Mouse (Mus musculus) liver, embryonic 13.5 days (tissue): ENCODE measurements around the gene Catsper1. TPM values are rescaled to one million over a fixed set of nuclear protein-coding genes. Genes with fewer than 3 reads are reported as not detected.

Experiments used
- ATAC-seq: fragments of 200-750 bp; cut with Nextera tagmentation; 2 replicates; pipeline ENCODE4 v1.8.0; 2017; ENCODE audit warnings: low read depth, mild to moderate bottlenecking, moderate number of reproducible peaks, moderate library complexity
- DNase-seq: peaks from one replicate; pipeline ENCODE4 v3.0.0; 2022
- H3K27ac ChIP-seq: fragments of 300-500 bp; sonication (generic); 2 replicates; pipeline ENCODE4 v1.5.1; 2015; ENCODE audit warnings: moderate library complexity, mild to moderate bottlenecking, inconsistent platforms
- H3K27me3 ChIP-seq: fragments of 300-500 bp; sonication (generic); 2 replicates; pipeline ENCODE4 v1.6.1; 2015; ENCODE audit warnings: mild to moderate bottlenecking, inconsistent platforms
- H3K36me3 ChIP-seq: fragments of 300-500 bp; sonication (generic); 2 replicates; pipeline ENCODE4 v1.6.1; 2015; ENCODE audit warnings: mild to moderate bottlenecking, inconsistent platforms
- H3K4me1 ChIP-seq: fragments of 300-500 bp; sonication (generic); replicated peaks from 2 replicates; pipeline ENCODE4 v1.6.1; 2015; ENCODE audit warnings: inconsistent platforms
- H3K4me2 ChIP-seq: fragments of 300-500 bp; sonication (generic); 2 replicates; pipeline ENCODE4 v1.6.1; 2015; ENCODE audit warnings: inconsistent platforms, mild to moderate bottlenecking, moderate library complexity
- H3K4me3 ChIP-seq: fragments of 300-500 bp; sonication (generic); replicated peaks from 2 replicates; pipeline ENCODE4 v1.5.1; 2015; ENCODE audit warnings: mild to moderate bottlenecking, inconsistent platforms
- H3K9ac ChIP-seq: fragments of 300-500 bp; sonication (generic); 2 replicates; pipeline ENCODE4 v1.6.1; 2015; ENCODE audit warnings: mild to moderate bottlenecking, inconsistent platforms
- H3K9me3 ChIP-seq: fragments of 300-500 bp; sonication (generic); replicated peaks from 2 replicates; pipeline ENCODE4 v1.6.1; 2016; ENCODE audit warnings: inconsistent platforms
- WGBS: fragments of 180-500 bp; shearing (Covaris S2); methylation state at CpG from one replicate; pipeline ENCODE4 v1.1.7; 2015; ENCODE audit not compliant: insufficient replicate concordance; 5-methylcytosine and 5-hydroxymethylcytosine counted together
- polyA plus RNA-seq: library from polyadenylated mRNA; unstranded; fragments of >200 nt; fragmentation: Nextera tagmentation; extraction: Ambion mirVana; gene quantifications from 2 replicates; pipeline ENCODE4 v1.2.1, GENCODE M21; 2015

The Catsper1 gene
- polyA plus RNA-seq: not detected in 2 replicates

DNA sequence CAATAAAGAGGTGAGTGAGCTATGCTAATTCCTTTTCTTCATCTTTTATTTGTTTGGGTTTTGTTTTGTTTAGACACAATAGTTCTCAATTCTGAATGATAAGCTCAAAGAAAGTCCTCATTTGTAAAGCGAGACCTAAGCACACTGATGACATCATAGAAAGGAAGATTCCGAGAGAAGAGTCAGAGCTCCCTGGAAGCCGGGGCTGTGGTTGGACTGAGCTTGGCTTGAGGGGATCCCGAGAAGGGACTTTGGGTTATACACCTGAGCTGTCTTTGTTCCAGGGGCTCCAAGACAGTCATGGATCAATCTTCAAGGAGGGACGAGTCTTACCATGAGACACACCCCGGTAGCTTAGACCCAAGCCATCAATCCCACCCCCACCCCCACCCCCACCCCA is at the start of gene Catsper1:
TSS of gene Catsper1 (plus strand) at position 301 of the 400 bp plus-strand sequence.
- Histone ChIP-seq H3K27ac (no peak within 1 kb of the TSS), H3K4me2 (no peak within 1 kb of the TSS), H3K27me3 (no peaks in the 10 kb centered on the region), H3K9ac (no peak within 1 kb of the TSS), H3K36me3 (no peaks in the 10 kb centered on the region), H3K4me1 (no peaks in the 10 kb centered on the region), H3K9me3 (no peaks in the 10 kb centered on the region), H3K4me3 (no peak within 1 kb of the TSS)
- ATAC-seq (no peak), DNase-seq (no peak)
- WGBS: 69% methylated on average over 6 of the region's 6 CpGs

DNA sequence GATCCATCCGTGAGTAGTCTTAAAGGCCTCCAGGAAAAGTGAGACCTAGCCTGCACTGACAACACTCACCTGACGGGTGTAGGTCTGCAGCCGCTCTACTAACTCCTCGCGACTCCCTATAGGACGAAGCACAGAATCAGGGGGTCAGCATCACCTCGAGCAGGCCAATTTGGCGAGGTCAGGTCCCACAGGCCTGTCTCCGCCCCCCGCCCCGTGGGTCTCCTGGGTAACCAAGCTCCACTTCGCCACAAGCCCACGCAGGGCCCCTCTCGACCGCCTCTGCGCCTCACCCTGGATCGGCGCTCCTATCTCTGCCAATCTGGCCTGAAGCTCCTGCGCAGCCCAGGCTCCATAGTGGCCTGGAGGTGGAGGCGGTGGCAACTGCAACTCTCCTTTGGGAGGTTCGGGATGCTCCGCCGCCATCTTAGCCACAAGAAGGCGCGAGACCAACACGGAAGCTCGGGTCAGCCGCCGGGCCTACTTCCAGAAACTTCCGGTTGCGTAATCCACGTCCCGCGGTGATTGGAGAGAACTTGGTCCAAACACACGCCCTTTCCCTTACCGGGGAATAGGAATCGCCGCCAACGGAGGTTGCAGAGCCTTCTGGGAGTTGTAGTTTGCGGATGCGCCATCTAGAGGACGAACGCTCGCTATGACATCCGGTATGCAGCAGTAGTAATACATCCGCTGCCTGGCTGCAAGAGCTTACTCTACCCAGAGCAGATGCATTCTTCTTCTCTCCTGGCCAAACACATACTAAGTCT is 40.4 kb upstream of the Catsper1 start, which contains the start of gene Sf3b2:
TSS of gene Sf3b2 (minus strand) at position 484 of the 764 bp plus-strand sequence.
- H3K9ac ChIP-seq: peak within 1 kb of the TSS; percentile 86
- under 1% methylated on average over 46 of the region's 46 CpGs for WGBS
- no peaks in the 10 kb centered on the region for H3K9me3 ChIP-seq
- peak; percentile 94 for ATAC-seq
- H3K36me3 ChIP-seq: peaks cover 40% of the 10 kb centered on the region
- H3K27ac ChIP-seq: peak within 1 kb of the TSS; percentile 79
- H3K4me3 ChIP-seq: peak within 1 kb of the TSS; percentile 85
- peak within 1 kb of the TSS; percentile 89 for H3K4me2 ChIP-seq
- DNase-seq: peak; percentile 97
- peaks cover 39% of the 10 kb centered on the region for H3K4me1 ChIP-seq
- peaks cover 24% of the 10 kb centered on the region for H3K27me3 ChIP-seq

DNA sequence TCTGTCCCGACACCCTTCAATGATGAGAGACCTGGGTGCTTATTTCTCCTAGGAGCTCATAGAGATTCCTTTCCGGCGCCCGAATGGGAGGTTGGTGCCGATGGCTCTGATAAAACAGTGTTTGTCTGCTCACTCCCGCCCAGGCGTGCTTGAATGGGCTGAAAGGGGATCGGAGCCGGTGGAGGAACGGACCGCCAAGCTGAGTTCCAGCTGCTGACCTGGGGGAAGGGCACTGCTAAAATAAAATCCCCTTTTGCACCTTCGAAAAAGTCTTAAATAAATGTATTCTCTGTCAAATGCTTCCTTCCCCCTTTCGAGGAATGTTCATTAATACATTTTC is 39.8 kb upstream of the Catsper1 start:
- DNase-seq (no peak), ATAC-seq (peak; percentile 59)
- WGBS: 3% methylated on average over 13 of the region's 13 CpGs
- Histone ChIP-seq H3K27me3 (peaks cover 24% of the 10 kb centered on the region), H3K4me3 (peak overlapping the region; percentile 85), H3K36me3 (peaks cover 34% of the 10 kb centered on the region), H3K4me1 (peaks cover 39% of the 10 kb centered on the region), H3K4me2 (peak overlapping the region; percentile 75), H3K9me3 (no peaks in the 10 kb centered on the region), H3K27ac (peak overlapping the region; percentile 78), H3K9ac (peak overlapping the region; percentile 75)

DNA sequence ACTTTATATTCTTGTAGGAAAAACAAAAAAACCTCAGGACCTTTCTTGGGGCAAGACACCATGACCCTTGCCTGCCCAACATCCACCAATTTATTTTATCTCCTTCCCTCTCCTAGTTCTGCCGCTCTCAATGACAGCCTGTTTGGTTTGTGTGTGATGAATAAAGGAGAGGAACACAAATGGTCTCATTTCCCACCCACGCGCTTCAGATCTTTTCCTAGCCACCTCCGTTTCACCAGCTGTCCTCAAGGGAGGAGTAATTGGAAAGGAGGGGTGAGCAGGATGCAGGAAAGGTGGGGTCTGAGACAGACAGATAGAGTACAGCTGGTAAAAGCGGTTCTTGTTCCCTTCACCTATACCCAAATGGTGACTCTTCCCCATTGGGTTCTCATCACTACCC is 38.9 kb upstream of the Catsper1 start:
- Histone ChIP-seq H3K4me1 (peaks cover 39% of the 10 kb centered on the region), H3K36me3 (peaks cover 25% of the 10 kb centered on the region), H3K9ac (0 out of 2 replicates have a peak overlapping the region, but pooled peaks have one; percentile 75), H3K27me3 (peaks cover 24% of the 10 kb centered on the region), H3K4me3 (no peak overlapping the region), H3K4me2 (peak overlapping the region; percentile 75), H3K9me3 (no peaks in the 10 kb centered on the region), H3K27ac (no peak overlapping the region)
- 66% methylated on average over 5 of the region's 5 CpGs for WGBS
- ATAC-seq (no peak), DNase-seq (no peak)

DNA sequence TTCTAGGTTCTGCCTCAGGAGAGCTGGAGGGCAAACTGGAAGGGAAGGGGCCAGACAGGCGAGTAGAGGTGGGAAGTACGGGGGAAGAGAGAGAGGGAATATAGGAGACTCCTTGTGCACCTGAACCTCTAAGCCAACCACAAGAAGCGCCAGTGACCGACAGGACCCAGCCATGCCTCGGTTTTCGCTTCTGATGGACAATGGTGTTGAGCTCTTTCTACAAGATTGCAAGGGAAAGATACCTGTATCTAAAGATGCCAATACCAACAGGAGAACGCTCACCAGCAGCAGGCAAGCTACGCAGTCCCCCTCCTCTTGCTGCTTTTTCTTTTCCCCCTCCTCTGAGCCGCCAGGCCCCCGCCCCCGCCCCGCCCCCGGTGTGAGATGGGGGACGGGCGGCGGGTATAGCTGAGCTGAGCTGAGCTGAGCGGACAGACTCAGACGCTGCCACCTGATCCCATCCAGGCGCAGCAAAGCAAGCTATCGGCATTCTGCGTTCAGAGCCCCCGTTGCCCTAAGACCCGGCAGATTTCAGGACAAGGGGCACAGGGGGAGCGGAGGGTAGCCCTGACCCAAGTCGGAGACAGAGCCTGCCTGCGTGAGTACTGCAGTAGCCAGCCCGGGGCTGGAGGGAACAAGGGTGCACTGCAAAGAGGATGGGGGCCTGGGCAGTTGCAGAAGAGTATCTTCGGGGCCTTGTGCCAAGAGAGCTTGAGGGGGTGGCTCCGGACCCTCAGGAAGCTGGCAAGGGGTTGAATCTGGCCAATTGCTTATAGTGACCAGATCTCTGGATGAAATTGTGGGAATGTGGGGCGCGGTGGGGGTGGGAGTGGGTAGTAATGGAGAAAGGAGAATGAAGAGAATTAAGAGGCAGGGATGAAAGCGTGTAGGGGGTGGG is 37.4 kb upstream of the Catsper1 start, which contains the start of gene Gal3st3:
TSS of gene Gal3st3 (plus strand) at position 429 of the 898 bp plus-strand sequence.
- ATAC-seq (no peak), DNase-seq (no peak)
- Histone ChIP-seq H3K4me1 (peaks cover 34% of the 10 kb centered on the region), H3K4me3 (peak within 1 kb of the TSS; percentile 22; the same call in 1 of the 2 replicates), H3K27me3 (peaks cover 24% of the 10 kb centered on the region), H3K9ac (0 out of 2 replicates have a peak within 1 kb of the TSS, but pooled peaks have one; percentile 27), H3K4me2 (peak within 1 kb of the TSS; percentile 53), H3K36me3 (peaks cover 10% of the 10 kb centered on the region; the same call in 1 of the 2 replicates), H3K27ac (no peak within 1 kb of the TSS), H3K9me3 (no peaks in the 10 kb centered on the region)
- WGBS: 21% methylated on average over 32 of the region's 32 CpGs

DNA sequence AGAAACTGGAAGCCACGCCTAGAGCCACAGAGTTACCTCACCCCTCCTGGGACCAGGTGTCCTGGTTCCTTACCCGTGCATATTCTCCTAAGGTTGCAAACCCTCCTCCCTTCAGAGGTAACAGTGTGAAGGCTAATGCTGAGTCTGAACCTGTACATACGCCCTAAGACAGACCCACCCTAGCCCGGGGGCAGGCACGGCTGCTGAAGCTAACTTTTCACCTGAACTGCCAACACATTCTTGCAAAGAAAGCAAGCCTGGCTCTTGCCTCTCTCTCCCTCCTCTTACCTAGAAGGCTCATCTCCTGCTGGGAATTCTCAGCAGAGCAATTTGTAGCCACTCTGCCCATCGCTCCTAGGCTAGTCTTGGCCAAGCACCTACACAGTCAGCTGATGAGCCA is 35.0 kb upstream of the Catsper1 start:
- Histone ChIP-seq H3K4me3 (no peak overlapping the region), H3K36me3 (no peaks in the 10 kb centered on the region), H3K4me2 (no peak overlapping the region), H3K27ac (no peak overlapping the region), H3K9me3 (no peaks in the 10 kb centered on the region), H3K9ac (no peak overlapping the region), H3K4me1 (peaks cover 21% of the 10 kb centered on the region), H3K27me3 (peaks cover 24% of the 10 kb centered on the region)
- ATAC-seq (no peak), DNase-seq (no peak)
- whole genome bisulfite sequencing: 59% methylated on average over 6 of the region's 6 CpGs

DNA sequence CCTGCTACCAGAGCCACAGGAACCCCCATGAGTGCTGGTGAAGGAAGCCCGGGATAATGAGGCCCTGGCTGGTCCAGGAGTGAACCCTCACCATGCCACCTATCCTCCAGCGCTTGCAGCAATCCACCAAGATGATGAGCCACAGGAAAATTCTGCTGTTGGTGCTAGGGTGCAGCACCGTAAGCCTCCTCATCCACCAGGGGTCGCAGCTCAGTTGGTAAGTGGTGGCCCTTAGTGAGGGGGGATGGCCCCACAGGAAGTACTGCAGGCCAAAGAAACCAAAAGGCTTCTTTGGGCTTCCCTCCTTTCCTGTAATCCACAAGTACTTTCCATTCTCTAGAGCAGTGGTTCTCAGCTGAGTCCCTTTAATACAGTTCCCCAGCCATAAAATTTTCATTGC is 33.1 kb upstream of the Catsper1 start:
- H3K9ac ChIP-seq: no peak overlapping the region
- peaks cover 12% of the 10 kb centered on the region for H3K4me1 ChIP-seq
- no peak for ATAC-seq
- H3K4me2 ChIP-seq: no peak overlapping the region
- no peaks in the 10 kb centered on the region for H3K9me3 ChIP-seq
- peak; percentile 20 for DNase-seq
- H3K27me3 ChIP-seq: peaks cover 36% of the 10 kb centered on the region
- no peaks in the 10 kb centered on the region for H3K36me3 ChIP-seq
- H3K4me3 ChIP-seq: no peak overlapping the region
- H3K27ac ChIP-seq: no peak overlapping the region
- 13% methylated on average over 4 of the region's 4 CpGs for WGBS

DNA sequence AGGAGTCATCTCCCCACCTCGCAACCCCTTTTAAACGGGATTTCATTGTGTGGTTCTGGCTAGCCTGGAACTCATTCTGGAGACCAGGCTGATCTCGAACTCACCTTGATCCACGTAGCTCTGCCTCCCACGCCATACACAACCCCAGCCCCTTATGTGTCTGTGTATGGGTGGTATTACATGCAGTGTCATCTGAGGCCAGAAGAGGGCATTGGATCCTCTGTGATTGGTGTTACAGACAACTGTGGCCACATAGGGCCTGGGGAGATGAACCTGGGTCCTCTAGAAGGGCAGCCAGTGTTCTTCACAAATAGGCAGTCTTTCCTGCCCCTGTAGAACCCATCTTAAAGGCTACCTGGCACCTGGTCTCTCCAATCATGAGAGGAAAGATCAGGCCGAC is 29.3 kb upstream of the Catsper1 start:
- H3K36me3 ChIP-seq: no peaks in the 10 kb centered on the region
- DNase-seq (no peak), ATAC-seq (no peak)
- no peak overlapping the region for H3K4me3 ChIP-seq
- H3K9ac ChIP-seq: no peak overlapping the region
- peaks cover 9% of the 10 kb centered on the region for H3K4me1 ChIP-seq
- no peak overlapping the region for H3K4me2 ChIP-seq
- WGBS: 60% methylated on average over 6 of the region's 6 CpGs
- no peaks in the 10 kb centered on the region for H3K9me3 ChIP-seq
- H3K27ac ChIP-seq: no peak overlapping the region
- peaks cover 26% of the 10 kb centered on the region for H3K27me3 ChIP-seq

DNA sequence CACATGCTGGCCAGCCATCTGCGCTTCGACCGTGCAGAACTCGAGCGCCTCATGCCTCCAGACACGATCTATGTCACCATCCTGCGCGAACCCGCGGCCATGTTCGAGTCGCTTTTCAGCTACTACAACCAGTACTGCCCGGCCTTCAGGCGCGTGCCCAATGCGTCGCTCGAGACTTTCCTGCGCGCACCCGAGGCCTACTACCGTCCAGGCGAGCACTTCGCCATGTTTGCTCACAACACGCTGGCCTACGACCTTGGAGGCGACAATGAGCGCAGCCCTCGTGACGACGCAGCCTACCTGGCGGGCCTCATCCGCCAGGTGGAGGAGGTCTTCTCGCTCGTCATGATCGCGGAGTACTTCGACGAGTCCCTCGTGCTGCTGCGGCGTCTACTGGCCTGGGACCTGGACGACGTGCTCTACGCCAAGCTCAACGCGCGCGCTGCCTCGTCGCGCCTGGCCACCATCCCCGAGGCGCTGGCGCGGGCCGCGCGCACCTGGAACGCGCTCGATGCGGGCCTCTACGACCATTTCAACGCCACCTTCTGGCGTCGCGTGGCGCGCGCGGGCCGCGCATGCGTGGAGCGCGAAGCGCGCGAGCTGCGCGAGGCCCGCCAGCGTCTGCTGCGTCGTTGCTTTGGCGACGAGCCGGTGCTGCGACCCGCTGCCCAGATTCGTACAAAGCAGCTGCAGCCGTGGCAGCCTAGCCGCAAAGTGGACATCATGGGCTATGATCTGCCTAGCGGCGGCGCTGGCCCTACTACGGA is 28.4 kb upstream of the Catsper1 start:
- H3K4me2 ChIP-seq: peak overlapping the region; percentile 55
- no peak overlapping the region for H3K9ac ChIP-seq
- peaks cover 26% of the 10 kb centered on the region for H3K27me3 ChIP-seq
- no peaks in the 10 kb centered on the region for H3K9me3 ChIP-seq
- H3K36me3 ChIP-seq: no peaks in the 10 kb centered on the region
- no peak for DNase-seq
- 0 out of 2 replicates have a peak, but pooled peaks have one; percentile 23 for ATAC-seq
- WGBS: 32% methylated on average over 98 of the region's 98 CpGs
- H3K4me1 ChIP-seq: peaks cover 9% of the 10 kb centered on the region
- H3K4me3 ChIP-seq: peak overlapping the region; percentile 32
- H3K27ac ChIP-seq: no peak overlapping the region

DNA sequence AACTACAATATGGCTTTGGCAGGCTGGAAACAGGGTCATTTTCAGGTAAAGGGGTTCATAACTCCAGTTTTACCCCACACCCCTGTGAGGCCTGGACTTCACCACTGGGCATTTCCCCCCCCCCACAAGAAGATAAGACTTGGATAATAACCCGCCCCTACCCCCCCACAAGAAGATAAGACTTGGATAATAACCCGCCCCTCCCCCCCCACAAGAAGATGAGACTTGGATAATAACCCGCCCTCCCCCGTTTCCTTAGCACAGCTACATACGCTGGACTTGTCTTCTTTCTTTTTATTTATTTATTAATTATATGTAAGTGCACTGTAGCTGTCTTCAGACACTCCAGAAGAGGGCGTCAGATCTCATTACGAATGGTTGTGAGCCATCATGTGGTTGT is 26.5 kb upstream of the Catsper1 start:
- H3K9me3 ChIP-seq: no peaks in the 10 kb centered on the region
- no peak overlapping the region for H3K4me2 ChIP-seq
- H3K4me3 ChIP-seq: no peak overlapping the region
- WGBS: 67% methylated on average over 7 of the region's 7 CpGs
- H3K27me3 ChIP-seq: peaks cover 26% of the 10 kb centered on the region
- ATAC-seq (no peak), DNase-seq (no peak)
- no peak overlapping the region for H3K27ac ChIP-seq
- no peaks in the 10 kb centered on the region for H3K36me3 ChIP-seq
- H3K9ac ChIP-seq: no peak overlapping the region
- peaks cover 9% of the 10 kb centered on the region for H3K4me1 ChIP-seq
